Mouse (Mus musculus): ENCODE results near the gene Cd86.

- TF ChIP-seq GATA1 (IDR thresholded peaks at IDR 0.05; ENCODE audit: borderline replicate concordance, low read length): no peak
- no peak for TF ChIP-seq FLI1 (IDR thresholded peaks at IDR 0.05; ENCODE audit: low read length)
These were observed 34.3 kb downstream of the Cd86 start for GRCm38 (mm10) chr16:36631607-36632006.
